Comparison of ENCODE assay signal across 37 mouse cellular contexts in genomic region chr6:52303426-52303825, GRCm38 (mm10). TPM values are rescaled to one million over a fixed set of nuclear protein-coding genes. Genes with fewer than 3 reads are reported as not detected.
DNase-seq lines count a peak whose midpoint lies in the region; ATAC-seq and TF ChIP-seq lines count a peak whose summit lies in the region.
"Had no signal": no experiment of that assay in that cellular context is flagged by ENCODE, and none has a peak within 500 bp of the region (broad histone marks: within the 10 kb centered on the region; RNA-seq: fewer than 3 reads in every experiment).

No protein-coding gene starts in this region.

- H3K27ac ChIP-seq in liver, postnatal 0 days (ENCODE audit: low read depth), result no peak overlapping the region
- no peak overlapping the region for H3K27ac ChIP-seq in liver, embryonic 12.5 days
- H3K27ac ChIP-seq in CH12.LX (ENCODE audit: insufficient read depth, low read depth), result no peak overlapping the region
- H3K27ac ChIP-seq: hindbrain, embryonic 12.5 days; hindbrain, postnatal 0 days; intestine, embryonic 15.5 days; kidney, postnatal 0 days; limb, embryonic 10.5 days; limb, embryonic 15.5 days; liver, embryonic 14.5 days; neural tube, embryonic 13.5 days had no signal

- H3K4me2 ChIP-seq in liver, postnatal 0 days (ENCODE audit: low read depth, low read length), result no peak overlapping the region
- no peak overlapping the region for H3K4me2 ChIP-seq in liver, embryonic 12.5 days
- no peak overlapping the region for H3K4me2 ChIP-seq in CH12.LX (ENCODE audit: insufficient read depth, low read depth, poor library complexity, severe bottlenecking)
- H3K4me2 ChIP-seq: hindbrain, embryonic 12.5 days; intestine, embryonic 15.5 days; limb, embryonic 15.5 days; lung, embryonic 14.5 days; midbrain, embryonic 11.5 days; neural tube, embryonic 13.5 days had no signal

- H3K9ac ChIP-seq in liver, postnatal 0 days (replicated peaks), result no peak overlapping the region
- no peak overlapping the region for H3K9ac ChIP-seq in liver, embryonic 12.5 days
- no peak overlapping the region for H3K9ac ChIP-seq in CH12.LX (ENCODE audit: insufficient read depth, low read depth)
- H3K9ac ChIP-seq: hindbrain, embryonic 12.5 days; intestine, embryonic 15.5 days; limb, embryonic 15.5 days; liver, embryonic 14.5 days; lung, embryonic 14.5 days; neural tube, embryonic 13.5 days had no signal

- peak; percentile 19 for DNase-seq in liver, postnatal 0 days
- DNase-seq in CH12.LX (ENCODE audit: extremely low read depth), result peak; percentile 18
- DNase-seq in Muller cell, postnatal 12 days (ENCODE audit: inconsistent ontology term), result no peak
- DNase-seq in retina, postnatal 1 day, result no peak
- DNase-seq: adrenal gland, adult 2 months; cerebellum, adult 11-12 months; cerebellum, adult 9-11 months; gastrocnemius, postnatal 36 days; kidney, adult 2 months; kidney, postnatal 4 days; lung, embryonic 14.5 days; lung, postnatal 14 days had no signal

- peaks cover 43% of the 10 kb centered on the region for H3K27me3 ChIP-seq in liver, postnatal 0 days (ENCODE audit: insufficient read depth, low read length)
- H3K27me3 ChIP-seq in liver, embryonic 12.5 days (replicated peaks), result peaks cover 78% of the 10 kb centered on the region
- H3K27me3 ChIP-seq in CH12.LX (replicated peaks), result no peaks in the 10 kb centered on the region

- 29% methylated on average over 3 of the region's 3 CpGs for WGBS in liver, postnatal 0 days (ENCODE audit: insufficient replicate concordance)
- WGBS in liver, embryonic 12.5 days (ENCODE audit: insufficient replicate concordance), result 26% methylated on average over 3 of the region's 3 CpGs

- no peak for TF ChIP-seq EP300 in liver, postnatal 0 days (IDR thresholded peaks at IDR 0.05; ENCODE audit: low read depth)
- TF ChIP-seq EP300 in CH12.LX (IDR thresholded peaks at IDR 0.05; ENCODE audit: low read length), result no peak

- TF ChIP-seq CTCF in liver, postnatal 0 days (IDR thresholded peaks at IDR 0.05; ENCODE audit: low read depth), result no peak
- TF ChIP-seq CTCF in CH12.LX (conservative IDR thresholded peaks at IDR 0.05 in 1 of 2, IDR thresholded peaks at IDR 0.05 in 1 of 2; ENCODE audit: low read depth in 2 of 2, low read length in 2 of 2), result no peak

- ATAC-seq in liver, postnatal 0 days, result no peak
- ATAC-seq in liver, embryonic 12.5 days, result no peak
- peak; percentile 82 for ATAC-seq in common myeloid progenitor, adult 5-6 weeks (replicated peaks; ENCODE audit: low read depth, poor library complexity, severe bottlenecking)
- ATAC-seq in megakaryocyte progenitor cell, adult 5-6 weeks (replicated peaks; ENCODE audit: poor library complexity), result peak; percentile 94
- no peak for ATAC-seq in frontal cortex, adult (ENCODE audit: low TSS enrichment)
- ATAC-seq: forebrain, embryonic 14.5 days; hindbrain, postnatal 0 days; intestine, embryonic 15.5 days; midbrain, embryonic 16.5 days had no signal

- peaks cover 6% of the 10 kb centered on the region for H3K4me1 ChIP-seq in liver, postnatal 0 days (ENCODE audit: insufficient read depth)
- no peaks in the 10 kb centered on the region for H3K4me1 ChIP-seq in liver, embryonic 12.5 days
- peaks cover 0 to 15% of the 10 kb centered on the region in 2 experiments; a peak in 2 of 4 replicates for H3K4me1 ChIP-seq in CH12.LX (ENCODE audit: control insufficient read depth in 1 of 2, insufficient read depth in 2 of 2)

- dilution Hi-C loops in CH12.LX (cut with MboI; ENCODE audit: extremely low pct_ligation_motif_present, extremely low pct_unique_long_range_greater_than_20kb, low sequenced_read_pairs), result no loop called here

- in situ Hi-C loops in CH12.LX (cut with MboI; ENCODE audit: low pct_ligation_motif_present, low pct_unique_long_range_greater_than_20kb, low sequenced_read_pairs), result loop anchor here (10.0 kb wide), 1 partner anchor 531 kb away; no protein-coding TSS in a partner anchor

- no peaks in the 10 kb centered on the region for H3K79me2 ChIP-seq in CH12.LX (replicated peaks; ENCODE audit: control insufficient read depth, extremely low read depth, insufficient read depth, poor library complexity, severe bottlenecking)

- no peak overlapping the region for H3K4me3 ChIP-seq in liver, postnatal 0 days (ENCODE audit: low read depth, low read length)
- H3K4me3 ChIP-seq in liver, embryonic 12.5 days, result no peak overlapping the region
- H3K4me3 ChIP-seq in CH12.LX (replicated peaks in 1 of 3; ENCODE audit: low read depth in 2 of 3, low read length in 2 of 3, poor library complexity in 1 of 3), result no peak overlapping the region
- H3K4me3 ChIP-seq: erythroblast, embryonic 14.5 days; hindbrain, embryonic 12.5 days; intestine, embryonic 15.5 days; limb, embryonic 10.5 days; limb, embryonic 15.5 days; neural tube, embryonic 13.5 days had no signal

- H3K9me3 ChIP-seq in liver, postnatal 0 days (ENCODE audit: low read length), result no peaks in the 10 kb centered on the region
- H3K9me3 ChIP-seq in liver, embryonic 12.5 days (replicated peaks), result no peaks in the 10 kb centered on the region
- peaks cover 3% of the 10 kb centered on the region for H3K9me3 ChIP-seq in CH12.LX (replicated peaks; ENCODE audit: low read length)
- H3K9me3 ChIP-seq: hindbrain, embryonic 12.5 days; intestine, embryonic 15.5 days; limb, embryonic 10.5 days; limb, embryonic 15.5 days; neural tube, embryonic 13.5 days had no signal

- no peak for TF ChIP-seq RAD21 in CH12.LX (IDR thresholded peaks at IDR 0.05; ENCODE audit: low read depth, low read length)

- TF ChIP-seq POLR2A in CH12.LX (IDR thresholded peaks at IDR 0.05; ENCODE audit: low read depth, low read length), result no peak

- H3K36me3 ChIP-seq in liver, postnatal 0 days (replicated peaks; ENCODE audit: insufficient read depth, low read length), result no peaks in the 10 kb centered on the region
- H3K36me3 ChIP-seq in liver, embryonic 12.5 days, result no peaks in the 10 kb centered on the region
- no peaks in the 10 kb centered on the region for H3K36me3 ChIP-seq in CH12.LX (replicated peaks in 1 of 2; ENCODE audit: control insufficient read depth in 1 of 2, insufficient read depth in 1 of 2, low read length in 1 of 2)
- H3K36me3 ChIP-seq: hindbrain, embryonic 12.5 days; intestine, embryonic 15.5 days; limb, embryonic 10.5 days; limb, embryonic 15.5 days; neural tube, embryonic 13.5 days had no signal

TF ChIP-seq in CH12.LX, 34 proteins besides CTCF, POLR2A, EP300 and RAD21:
- no peak for TF ChIP-seq GABPA (IDR thresholded peaks at IDR 0.05; ENCODE audit: insufficient replicate concordance, low read depth, low read length)
- TF ChIP-seq UBTF (IDR thresholded peaks at IDR 0.05; ENCODE audit: low read depth, low read length), result no peak
- no peak for TF ChIP-seq IRF4 (IDR thresholded peaks at IDR 0.05; ENCODE audit: low read depth, low read length)
- TF ChIP-seq JUND (conservative IDR thresholded peaks at IDR 0.05; ENCODE audit: low read depth, low read length), result no peak
- no peak for TF ChIP-seq NRF1 (IDR thresholded peaks at IDR 0.05; ENCODE audit: low read depth, low read length)
- TF ChIP-seq E2F4 (IDR thresholded peaks at IDR 0.05; ENCODE audit: insufficient replicate concordance, low read depth, low read length), result no peak
- no peak for TF ChIP-seq USF2 (conservative IDR thresholded peaks at IDR 0.05; ENCODE audit: low read depth, low read length)
- TF ChIP-seq POLR2AphosphoS2 (IDR thresholded peaks at IDR 0.05; ENCODE audit: low read depth, low read length), result no peak
- TF ChIP-seq MEF2A (IDR thresholded peaks at IDR 0.05; ENCODE audit: borderline replicate concordance, low read depth, low read length), result no peak
- no peak for TF ChIP-seq RCOR1 (conservative IDR thresholded peaks at IDR 0.05; ENCODE audit: low read depth, low read length)
- TF ChIP-seq MAFK (IDR thresholded peaks at IDR 0.05; ENCODE audit: insufficient replicate concordance, low read length), result no peak
- no peak for TF ChIP-seq ZMIZ1 (IDR thresholded peaks at IDR 0.05; ENCODE audit: low read depth, low read length)
- no peak for TF ChIP-seq USF1 (IDR thresholded peaks at IDR 0.05; ENCODE audit: low read depth, low read length)
- no peak for TF ChIP-seq JUN (IDR thresholded peaks at IDR 0.05; ENCODE audit: insufficient read depth, low read depth, low read length)
- no peak for TF ChIP-seq ETS1 (conservative IDR thresholded peaks at IDR 0.05; ENCODE audit: low read depth, low read length)
- no peak for TF ChIP-seq ELF1 (IDR thresholded peaks at IDR 0.05; ENCODE audit: low read depth, low read length)
- no peak for TF ChIP-seq CHD1 (IDR thresholded peaks at IDR 0.05; ENCODE audit: low read depth, low read length)

RNA-seq across cellular contexts. Expression of gene Evx1, which starts 9.9 kb away (rescaled TPM):
- polyA plus RNA-seq in liver, postnatal 0 days (2015; fragmentation: Nextera tagmentation; extraction: Ambion mirVana), result not detected in 2 replicates
- polyA plus RNA-seq in liver, embryonic 12.5 days (2016; fragmentation: Nextera tagmentation; extraction: Ambion mirVana), result 0.06 TPM in 1 of 2 replicates, not detected in the other
- total RNA-seq in CH12.LX (2012; rRNA removed) (not detected in 2 replicates), CH12.LX (2014; rRNA removed) (not detected in 2 replicates)
- polyA plus RNA-seq in CH12.LX (2012; ENCODE audit: insufficient read length, low read depth), result not detected in 2 replicates
- total RNA-seq in common myeloid progenitor, adult 5-6 weeks (2017), result not detected in 2 replicates
- not detected in 2 replicates for total RNA-seq in megakaryocyte progenitor cell, adult 5-6 weeks (2015)
- not detected in 2 replicates for total RNA-seq in megakaryocyte progenitor cell, adult 5-6 weeks (2017)
- total RNA-seq: gastrocnemius, adult 18-20 months; gastrocnemius, postnatal 36 days; heart, postnatal 25 days; left cerebral cortex, postnatal 10 days; MEL had no signal
- polyA plus RNA-seq: adrenal gland, adult 2 months; cortical plate, adult 2 months; erythroblast, embryonic 14.5 days; forebrain, embryonic 14.5 days; frontal cortex, adult 2 months; heart, embryonic 14.5 days; kidney, adult 2 months; kidney, postnatal 0 days; liver, embryonic 14.5 days; lung, embryonic 14.5 days; spleen, adult 2 months had no signal

RNA-seq across cellular contexts. Expression of gene Hoxa13, which starts 42.7 kb away (rescaled TPM):
- not detected in 2 replicates for polyA plus RNA-seq in liver, postnatal 0 days (2015; fragmentation: Nextera tagmentation; extraction: Ambion mirVana)
- not detected in 2 replicates for polyA plus RNA-seq in liver, embryonic 12.5 days (2016; fragmentation: Nextera tagmentation; extraction: Ambion mirVana)
- total RNA-seq in CH12.LX (2012; rRNA removed), result not detected in 2 replicates
- total RNA-seq in CH12.LX (2014; rRNA removed), result 0.11 and 0.17 TPM in 2 replicates
- 0.10 TPM in 1 of 2 replicates, not detected in the other for polyA plus RNA-seq in CH12.LX (2012; ENCODE audit: insufficient read length, low read depth)
- total RNA-seq in common myeloid progenitor, adult 5-6 weeks (2017), result not detected in 2 replicates
- not detected in 2 replicates for total RNA-seq in megakaryocyte progenitor cell, adult 5-6 weeks (2015)
- not detected in 2 replicates for total RNA-seq in megakaryocyte progenitor cell, adult 5-6 weeks (2017)
- total RNA-seq: adrenal gland, adult 2 months; heart, postnatal 25 days; hindbrain, postnatal 0 days; left cerebral cortex, postnatal 10 days; MEL had no signal
- polyA plus RNA-seq: adrenal gland, adult 2 months; cortical plate, adult 2 months; embryonic facial prominence, embryonic 14.5 days; erythroblast, embryonic 14.5 days; forebrain, embryonic 14.5 days; frontal cortex, adult 2 months; heart, embryonic 14.5 days; hindbrain, embryonic 12.5 days; hindbrain, postnatal 0 days; kidney, adult 2 months; kidney, postnatal 0 days; lung, embryonic 14.5 days; midbrain, embryonic 11.5 days; midbrain, embryonic 16.5 days; spleen, adult 2 months had no signal

RNA-seq across cellular contexts. Expression of gene Hoxa11, which starts 57.8 kb away (rescaled TPM):
- polyA plus RNA-seq in liver, postnatal 0 days (2015; fragmentation: Nextera tagmentation; extraction: Ambion mirVana), result not detected in 2 replicates
- polyA plus RNA-seq in liver, embryonic 12.5 days (2016; fragmentation: Nextera tagmentation; extraction: Ambion mirVana), result 0.06 TPM in 1 of 2 replicates, not detected in the other
- total RNA-seq in CH12.LX (2012; rRNA removed) (not detected in 2 replicates), CH12.LX (2014; rRNA removed) (not detected in 2 replicates)
- not detected in 2 replicates for polyA plus RNA-seq in CH12.LX (2012; ENCODE audit: insufficient read length, low read depth)
- total RNA-seq in common myeloid progenitor, adult 5-6 weeks (2017), result not detected in 2 replicates
- total RNA-seq in megakaryocyte progenitor cell, adult 5-6 weeks (2015), result not detected in 2 replicates
- 0.10 TPM in 1 of 2 replicates, not detected in the other for total RNA-seq in megakaryocyte progenitor cell, adult 5-6 weeks (2017)
- total RNA-seq: adrenal gland, adult 2 months; heart, postnatal 25 days; hindbrain, postnatal 0 days; left cerebral cortex, postnatal 10 days; MEL had no signal
- polyA plus RNA-seq: adrenal gland, adult 2 months; cortical plate, adult 2 months; embryonic facial prominence, embryonic 14.5 days; erythroblast, embryonic 14.5 days; forebrain, embryonic 14.5 days; heart, embryonic 14.5 days; hindbrain, embryonic 12.5 days; hindbrain, postnatal 0 days; liver, embryonic 14.5 days; lung, embryonic 14.5 days; midbrain, embryonic 11.5 days; midbrain, embryonic 16.5 days; spleen, adult 2 months had no signal

Comparison
In these comparisons a context has a peak if more than half of its experiments do, and no peak if none do; other contexts are left out.
1. ATAC-seq: peak in common myeloid progenitor, adult 5-6 weeks (single experiment) and megakaryocyte progenitor cell, adult 5-6 weeks (single experiment); none in liver, postnatal 0 days (single experiment), liver, embryonic 12.5 days (single experiment) and frontal cortex, adult (single experiment).
2. DNase-seq: peak in liver, postnatal 0 days (single experiment) and CH12.LX (single experiment); none in Muller cell, postnatal 12 days (single experiment) and retina, postnatal 1 day (single experiment).